Mouse (Mus musculus) kidney, adult 2 months (tissue): Measurements from ENCODE around the gene Fam155a. TPM values are rescaled to one million over a fixed set of nuclear protein-coding genes. Genes with fewer than 3 reads are reported as not detected.
A peak's percentile ranks its signal among the peaks of the same experiment; 100 is the strongest.

Experiments used
- DNase-seq: peaks from one replicate; pipeline ENCODE4 v3.0.0; 2021
- H3K27ac ChIP-seq: fragments of 200-500 bp; 2 replicates; pipeline ENCODE4 v1.5.1; 2012; ENCODE audit warnings: low read depth, low read length, control low read depth, inconsistent platforms; ENCODE audit not compliant: insufficient read depth
- H3K27me3 ChIP-seq: fragments of 200-500 bp; replicated peaks from 2 replicates; pipeline ENCODE4 v1.6.1; 2012; ENCODE audit warnings: mild to moderate bottlenecking, moderate library complexity, low read length, inconsistent platforms; ENCODE audit not compliant: control insufficient read depth, insufficient read depth
- H3K36me3 ChIP-seq: fragments of 200-500 bp; 2 replicates; pipeline ENCODE4 v1.6.1; 2012; ENCODE audit warnings: mild to moderate bottlenecking, moderate library complexity, low read length, inconsistent platforms; ENCODE audit not compliant: control insufficient read depth, insufficient read depth
- H3K4me1 ChIP-seq: fragments of 200-500 bp; 2 replicates; pipeline ENCODE4 v1.6.1; 2011; ENCODE audit warnings: low read length; ENCODE audit not compliant: control insufficient read depth, insufficient read depth
- H3K4me3 ChIP-seq: fragments of 200-500 bp; 2 replicates; pipeline ENCODE4 v1.5.1; 2011; ENCODE audit warnings: mild to moderate bottlenecking, low read depth, low read length, control low read depth; ENCODE audit not compliant: insufficient read depth
- CTCF ChIP-seq: fragments of 200-500 bp; conservative IDR thresholded peaks from 2 replicates; pipeline ENCODE4 v1.5.1; 2011; ENCODE audit warnings: low read depth, mild to moderate bottlenecking, control low read depth, low read length, moderate library complexity, mixed read lengths; ENCODE audit not compliant: insufficient read depth, insufficient read length
- POLR2A ChIP-seq: fragments of 200-500 bp; IDR thresholded peaks from one replicate; pipeline ENCODE4 v1.6.1; 2011; ENCODE audit warnings: low read depth, low read length, control low read depth
- WGBS: fragments of 180-500 bp; shearing (Covaris S2); methylation state at CpG from one replicate; pipeline ENCODE4 v1.1.7; 2018; 5-methylcytosine and 5-hydroxymethylcytosine counted together
- polyA plus RNA-seq: library from polyadenylated mRNA; depleted of rRNA; stranded (reverse); fragments of >200 nt; gene quantifications from 2 replicates; pipeline ENCODE4 v1.2.3, GENCODE M21; 2012

Gene Fam155a
- polyA plus RNA-seq, 1 experiment = 0.08 TPM

DNA sequence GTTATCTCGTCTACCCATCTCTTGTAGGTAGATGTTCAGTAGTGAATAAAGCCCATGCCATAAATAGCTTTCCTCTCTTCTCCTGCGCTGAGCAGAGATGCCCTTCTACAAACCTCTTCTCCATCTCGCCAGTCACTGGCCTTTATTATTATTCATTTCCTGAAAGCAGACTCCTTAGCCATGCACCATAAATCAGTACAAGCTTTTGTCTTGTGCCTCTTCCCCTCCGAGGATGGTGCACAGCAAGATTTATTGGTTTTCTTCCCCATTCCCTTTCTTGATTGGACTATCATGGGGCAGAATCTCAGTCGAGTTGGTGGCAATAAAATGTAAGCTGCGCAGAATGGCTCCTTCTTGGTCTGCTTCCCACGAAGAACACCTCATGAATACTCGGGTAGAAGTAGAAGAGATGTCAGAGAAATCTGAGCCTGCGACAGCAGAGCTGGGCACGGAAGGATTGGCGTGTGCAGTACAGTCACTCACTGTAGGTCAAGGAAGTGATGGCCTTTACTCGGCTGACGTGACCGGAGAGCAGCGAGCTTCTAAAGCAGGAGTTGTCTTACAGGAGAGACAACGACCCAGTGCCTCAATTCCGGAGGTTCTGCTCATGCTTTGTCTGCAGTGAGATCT, 590.2 kb downstream of the Fam155a start:
- Histone ChIP-seq H3K36me3 (no peaks in the 10 kb centered on the region), H3K27me3 (no peaks in the 10 kb centered on the region), H3K27ac (no peak overlapping the region), H3K4me1 (no peaks in the 10 kb centered on the region), H3K4me3 (no peak overlapping the region)
- no peak for DNase-seq
- TF ChIP-seq CTCF = no peak
- no peak for TF ChIP-seq POLR2A
- WGBS = 25% methylated on average over 17 of the region's 17 CpGs

DNA sequence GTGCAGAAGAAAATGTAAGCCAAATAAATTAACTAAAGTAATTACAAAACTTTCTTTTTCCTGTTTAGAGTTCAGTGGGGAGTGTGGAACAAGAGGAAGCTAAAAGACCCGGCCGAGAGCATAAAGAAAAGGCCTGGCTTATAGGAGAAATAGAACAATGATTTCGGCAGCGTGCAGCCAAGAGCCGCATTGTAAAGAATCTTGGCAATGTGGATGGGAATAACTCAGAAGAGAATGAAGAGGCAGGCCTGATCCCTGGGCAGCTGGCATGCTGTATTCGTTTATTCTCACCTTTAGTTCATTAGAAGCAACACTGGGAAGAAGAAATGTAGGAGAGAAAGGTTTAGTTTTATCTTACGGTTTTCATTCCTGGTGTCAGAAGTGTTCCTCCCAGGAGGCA, 594.0 kb downstream of the Fam155a start:
- H3K27ac ChIP-seq = no peak overlapping the region
- no peak for DNase-seq
- 86% methylated on average over 7 of the region's 7 CpGs for WGBS
- no peak overlapping the region for H3K4me3 ChIP-seq
- H3K4me1 ChIP-seq = no peaks in the 10 kb centered on the region
- H3K36me3 ChIP-seq = no peaks in the 10 kb centered on the region
- H3K27me3 ChIP-seq = no peaks in the 10 kb centered on the region
- TF ChIP-seq POLR2A = no peak
- TF ChIP-seq CTCF = no peak

DNA sequence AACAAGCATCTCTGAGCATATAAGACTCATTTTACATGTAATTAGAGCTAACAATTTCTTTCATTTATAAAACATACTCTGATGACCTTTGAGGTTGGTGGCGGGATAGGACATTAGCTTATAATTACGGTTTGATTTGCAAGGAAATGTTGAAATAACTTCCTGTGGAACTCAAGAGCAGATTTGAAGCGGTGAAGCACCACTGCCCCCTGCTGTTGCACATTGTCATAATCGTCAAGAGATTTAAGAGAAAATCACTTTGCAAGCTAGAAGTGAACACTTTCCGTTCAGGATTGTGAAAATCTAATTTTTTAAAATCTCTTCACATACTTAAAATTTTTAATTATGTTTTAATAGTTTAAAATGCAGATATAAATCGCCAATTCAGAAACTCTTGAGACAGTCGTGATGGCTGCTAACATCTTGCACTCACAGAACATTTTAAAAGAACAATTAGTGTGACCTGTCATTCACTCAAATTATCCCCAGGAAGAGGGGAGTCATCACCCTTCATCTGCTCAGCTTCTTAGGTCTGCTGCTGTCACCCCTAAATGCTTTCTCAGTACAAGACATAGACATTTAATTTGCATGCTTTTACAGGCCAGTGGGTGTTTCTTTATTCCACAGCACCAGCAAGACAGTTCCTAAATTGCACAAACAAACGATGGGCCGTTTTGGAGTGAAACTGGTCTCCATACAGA, 595.9 kb downstream of the Fam155a start:
- peak; percentile 66 for DNase-seq
- no peaks in the 10 kb centered on the region for H3K27me3 ChIP-seq
- H3K4me1 ChIP-seq = no peaks in the 10 kb centered on the region
- 22% methylated on average over 9 of the region's 9 CpGs for WGBS
- no peaks in the 10 kb centered on the region for H3K36me3 ChIP-seq
- no peak overlapping the region for H3K27ac ChIP-seq
- H3K4me3 ChIP-seq = no peak overlapping the region
- TF ChIP-seq POLR2A = no peak
- peak; percentile 73 for TF ChIP-seq CTCF

DNA sequence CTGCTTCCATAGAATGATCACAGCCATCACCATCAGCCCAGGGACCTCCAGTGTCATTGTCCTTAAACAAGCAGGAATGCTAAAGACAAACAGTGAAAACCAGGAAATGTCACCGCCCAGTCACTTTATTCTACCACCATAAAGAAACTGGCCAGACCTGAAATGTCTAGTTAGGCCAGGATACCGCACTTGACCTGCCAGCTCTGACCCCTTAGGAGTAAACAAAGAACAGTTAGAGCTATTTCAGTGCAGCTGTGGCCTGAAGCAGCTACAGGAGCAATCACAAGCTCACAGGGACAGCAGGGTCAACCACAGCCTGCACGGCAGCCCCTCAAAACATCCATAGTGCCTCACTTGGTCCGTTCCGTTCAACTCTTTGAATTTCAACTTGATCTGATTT, 599.1 kb downstream of the Fam155a start:
- 75% methylated on average over 5 of the region's 5 CpGs for WGBS
- Histone ChIP-seq H3K27me3 (no peaks in the 10 kb centered on the region), H3K4me3 (no peak overlapping the region), H3K4me1 (no peaks in the 10 kb centered on the region), H3K36me3 (no peaks in the 10 kb centered on the region), H3K27ac (no peak overlapping the region)
- DNase-seq = no peak
- TF ChIP-seq CTCF = no peak
- no peak for TF ChIP-seq POLR2A

DNA sequence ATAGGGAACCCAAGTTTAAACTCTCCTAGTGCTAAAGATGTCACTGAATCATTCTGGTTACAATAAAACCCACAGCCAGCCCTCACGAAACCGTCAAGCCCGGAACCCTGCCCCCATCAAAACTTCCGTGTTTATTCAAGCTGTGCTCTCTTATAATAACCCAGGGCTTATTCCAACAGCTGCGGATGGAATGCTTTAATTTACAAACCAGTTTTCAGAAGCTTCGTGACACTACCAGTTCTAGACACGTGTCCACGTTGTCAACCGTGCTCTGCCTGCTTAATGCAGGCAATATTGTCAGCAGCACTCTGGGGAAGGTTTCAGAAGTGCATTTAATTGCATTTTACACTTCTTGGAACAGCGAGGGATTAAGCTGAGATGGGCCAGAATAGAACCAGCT, 603.0 kb downstream of the Fam155a start:
- Histone ChIP-seq H3K4me1 (no peaks in the 10 kb centered on the region), H3K27ac (no peak overlapping the region), H3K4me3 (no peak overlapping the region), H3K36me3 (no peaks in the 10 kb centered on the region), H3K27me3 (no peaks in the 10 kb centered on the region)
- WGBS = 50% methylated on average over 10 of the region's 10 CpGs
- peak; percentile 17 for DNase-seq
- TF ChIP-seq POLR2A = no peak
- no peak for TF ChIP-seq CTCF

DNA sequence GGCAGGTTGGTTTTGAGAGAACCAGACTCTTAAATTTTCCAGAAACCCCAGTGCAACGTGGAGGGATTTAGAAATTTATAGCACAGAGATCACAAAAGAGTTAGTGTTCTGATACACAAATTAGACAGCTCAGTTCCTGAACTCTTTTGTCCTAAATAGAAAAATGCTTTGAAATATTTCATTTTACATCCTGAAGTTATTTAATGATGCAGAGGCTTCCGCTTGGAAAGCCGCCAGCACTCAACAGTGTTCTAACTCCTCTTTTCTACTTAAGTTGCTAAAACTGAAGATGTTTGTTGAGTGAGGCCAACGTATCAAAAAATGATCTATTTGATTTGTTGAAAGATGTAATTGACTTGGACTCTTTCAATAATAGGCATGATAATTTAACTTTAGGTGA, 609.4 kb downstream of the Fam155a start:
- Histone ChIP-seq H3K27ac (no peak overlapping the region), H3K4me3 (no peak overlapping the region), H3K4me1 (no peaks in the 10 kb centered on the region; the same call in 1 of the 2 replicates), H3K36me3 (no peaks in the 10 kb centered on the region), H3K27me3 (no peaks in the 10 kb centered on the region)
- DNase-seq = peak; percentile 50
- TF ChIP-seq CTCF (no peak), POLR2A (no peak)
- whole genome bisulfite sequencing = 55% methylated on average over 4 of the region's 4 CpGs

DNA sequence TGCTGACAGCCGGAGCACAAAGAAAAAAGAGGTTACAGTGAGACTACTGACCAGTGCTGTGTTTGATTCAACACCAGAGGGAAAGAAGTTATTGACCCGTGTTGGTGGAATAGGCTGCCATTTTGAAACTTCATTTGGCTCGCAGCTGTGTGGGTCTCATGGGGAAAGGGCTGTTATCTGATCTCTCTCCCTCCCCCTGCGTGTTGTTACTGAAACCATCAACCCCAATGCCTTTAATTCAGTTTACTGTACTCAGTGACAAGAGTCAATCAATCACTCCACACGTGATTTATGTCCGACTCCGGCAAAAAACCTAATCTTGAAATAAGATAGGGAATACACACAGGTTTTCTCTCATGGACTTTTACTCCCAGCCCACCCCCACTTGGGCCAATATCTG, 611.6 kb downstream of the Fam155a start:
- 47% methylated on average over 7 of the region's 7 CpGs for WGBS
- no peak for DNase-seq
- no peaks in the 10 kb centered on the region for H3K27me3 ChIP-seq

More for the DNA sequence above, 611.6 kb downstream of the Fam155a start:
- Histone ChIP-seq H3K4me1 (no peaks in the 10 kb centered on the region; the same call in 1 of the 2 replicates), H3K36me3 (no peaks in the 10 kb centered on the region), H3K27ac (no peak overlapping the region), H3K4me3 (no peak overlapping the region)
- TF ChIP-seq POLR2A = no peak
- no peak for TF ChIP-seq CTCF
